Mouse (Mus musculus) G1E (cell line): ENCODE data around the gene Lkaaear1. TPM values are rescaled to one million over a fixed set of nuclear protein-coding genes. Genes with fewer than 3 reads are reported as not detected.

Experiments
- ATAC-seq: 2 replicates; pipeline ENCODE4 v1.8.0; 2016; ENCODE audit warnings: mild to moderate bottlenecking; ENCODE audit not compliant: insufficient number of reproducible peaks, poor library complexity, low FRiP score, severe bottlenecking; ENCODE audit errors: extremely low read depth
- DNase-seq: peaks from one replicate; pipeline ENCODE4 v3.0.0; 2012; ENCODE audit warnings: low spot score
- H3K27me3 ChIP-seq: 2 replicates; pipeline ENCODE4 v1.6.1; 2012; ENCODE audit warnings: mild to moderate bottlenecking, low read length, inconsistent platforms; ENCODE audit not compliant: insufficient read depth
- H3K36me3 ChIP-seq: replicated peaks from 2 replicates; pipeline ENCODE3; 2012; ENCODE audit warnings: mild to moderate bottlenecking, inconsistent platforms
- H3K4me1 ChIP-seq: 2 replicates; pipeline ENCODE4 v1.6.1; 2012; ENCODE audit warnings: low read depth, low read length, inconsistent platforms, mixed read lengths; ENCODE audit not compliant: insufficient read depth
- H3K4me3 ChIP-seq: 2 replicates; pipeline ENCODE4 v1.5.1; 2012; ENCODE audit warnings: low read depth, mild to moderate bottlenecking, inconsistent platforms, low read length, moderate library complexity, mixed read lengths
- H3K9me3 ChIP-seq: replicated peaks from 2 replicates; pipeline ENCODE4 v1.6.1; 2012; ENCODE audit warnings: inconsistent platforms
- CTCF ChIP-seq: IDR thresholded peaks from 2 replicates; pipeline ENCODE4 v1.5.1; 2012; ENCODE audit warnings: low read depth, low read length, inconsistent platforms, mixed read lengths
- GATA1 ChIP-seq: IDR thresholded peaks from 2 replicates; pipeline ENCODE4 v1.6.1; 2012; ENCODE audit warnings: borderline replicate concordance, low read length, inconsistent platforms, mixed read lengths
- GATA2 ChIP-seq: IDR thresholded peaks from 2 replicates; pipeline ENCODE4 v1.6.1; 2012; ENCODE audit warnings: low read depth, low read length, inconsistent platforms, borderline replicate concordance
- POLR2AphosphoS5 ChIP-seq: IDR thresholded peaks from 2 replicates; pipeline ENCODE4 v1.6.1; 2012; ENCODE audit warnings: low read depth, low read length, inconsistent platforms; ENCODE audit not compliant: insufficient replicate concordance
- TAL1 ChIP-seq: conservative IDR thresholded peaks from 2 replicates; pipeline ENCODE4 v1.6.1; 2012; ENCODE audit warnings: low read depth, low read length, inconsistent platforms, mixed read lengths
- polyA plus RNA-seq: library from polyadenylated mRNA; stranded (reverse); fragments of >175 nt; gene quantifications from 2 replicates; pipeline ENCODE4 v1.2.3, GENCODE M21; 2012
- total RNA-seq, 2 experiments: library from RNA; stranded (forward) in 1 of 2; stranded (reverse) in 1 of 2; fragments of 200-1000 nt in 1 of 2; fragments of >200 nt in 1 of 2; fragmentation: Nextera tagmentation in 1 of 2; gene quantifications; 2 replicates each; pipeline ENCODE4 v1.2.3; 2014 to 2017

The Lkaaear1 gene
- total and polyA plus RNA-seq, 3 experiments, result not detected

DNA sequence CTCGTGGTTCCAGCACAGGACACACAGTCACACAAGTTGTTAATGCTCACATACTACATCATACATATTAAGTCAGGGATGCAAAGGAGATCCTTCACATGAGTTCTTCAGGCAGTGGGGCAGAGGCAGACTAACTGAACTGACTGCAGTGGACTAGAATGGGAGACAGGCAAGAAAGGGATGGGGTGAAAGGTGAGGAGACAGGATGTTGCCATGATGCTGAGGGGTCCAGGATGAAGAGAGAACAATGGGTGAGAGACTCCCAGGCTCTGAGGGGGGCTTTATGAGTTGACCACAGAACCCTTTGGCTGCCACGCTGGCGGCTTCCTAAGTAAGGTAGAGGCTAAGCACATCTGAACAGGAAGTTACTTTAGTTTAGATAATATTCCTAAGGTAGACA lies 3.7 kb downstream of the Lkaaear1 start:
- Histone ChIP-seq H3K36me3 (peaks cover 27% of the 10 kb centered on the region), H3K27me3 (peaks cover 38% of the 10 kb centered on the region), H3K4me1 (peaks cover 32% of the 10 kb centered on the region), H3K9me3 (no peaks in the 10 kb centered on the region), H3K4me3 (no peak overlapping the region)
- no peak for DNase-seq
- TF ChIP-seq POLR2AphosphoS5 (no peak), CTCF (no peak), GATA1 (no peak), GATA2 (no peak), TAL1 (no peak)
- ATAC-seq, result no peak

DNA sequence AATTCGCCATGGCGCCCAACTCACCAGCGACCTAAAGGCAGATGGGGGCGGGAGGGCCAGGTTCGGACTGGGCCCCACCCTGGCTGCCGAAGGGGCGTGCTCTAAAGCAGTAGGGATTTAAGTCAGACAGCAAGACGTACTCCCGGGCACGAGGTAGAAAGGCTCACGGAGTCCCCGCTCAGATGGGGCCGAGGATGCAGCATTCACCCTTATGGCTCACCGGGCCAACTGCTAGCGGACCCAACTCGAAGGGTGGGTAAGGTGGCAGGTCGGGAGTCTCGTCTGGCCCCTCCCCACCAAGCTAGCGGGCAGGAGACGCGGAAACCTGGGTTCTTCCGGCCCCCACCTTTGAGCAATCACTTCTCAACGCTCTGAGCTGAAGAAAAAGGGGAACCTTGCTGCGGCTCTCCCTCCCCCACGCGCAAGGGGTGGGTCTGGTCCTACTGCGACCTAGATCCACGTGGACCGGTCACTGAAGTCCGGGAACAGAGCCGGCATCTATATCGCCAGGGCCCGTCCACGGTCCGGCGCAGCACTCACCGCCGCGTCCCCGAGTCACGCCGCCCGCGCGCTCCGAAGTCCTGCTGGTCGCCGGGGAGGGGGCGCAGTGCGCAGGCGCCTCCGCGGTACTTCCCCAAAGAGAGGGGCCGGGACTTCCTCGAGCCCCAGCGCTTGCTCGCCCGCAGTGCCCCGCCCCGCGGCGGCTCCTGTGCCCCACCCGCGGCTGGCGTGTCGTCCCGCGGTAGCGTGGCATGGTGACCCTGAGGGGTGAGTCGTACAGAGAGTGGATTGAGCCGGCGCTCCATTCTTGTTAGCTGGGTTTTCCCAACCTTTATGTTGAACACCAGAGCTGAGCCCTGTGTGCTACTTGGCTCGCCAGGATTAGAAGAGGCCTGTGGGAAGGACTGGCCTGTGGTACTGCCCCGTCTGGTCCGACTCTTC lies 4.6 kb downstream of the Lkaaear1 start, which contains the start of gene Rgs19:
Gene Rgs19, minus strand, starts transcription at position 639 of the 942 bp plus-strand sequence.
- H3K9me3 ChIP-seq, result no peaks in the 10 kb centered on the region
- ATAC-seq (peak; percentile 59), DNase-seq (peak; percentile 90)
- peaks cover 37% of the 10 kb centered on the region for H3K36me3 ChIP-seq
- TF ChIP-seq CTCF (no peak), GATA1 (no peak), GATA2 (no peak), POLR2AphosphoS5 (no peak), TAL1 (no peak)
- peaks cover 38% of the 10 kb centered on the region for H3K27me3 ChIP-seq
- peak within 1 kb of the TSS; percentile 73 for H3K4me3 ChIP-seq
- peaks cover 38% of the 10 kb centered on the region for H3K4me1 ChIP-seq

DNA sequence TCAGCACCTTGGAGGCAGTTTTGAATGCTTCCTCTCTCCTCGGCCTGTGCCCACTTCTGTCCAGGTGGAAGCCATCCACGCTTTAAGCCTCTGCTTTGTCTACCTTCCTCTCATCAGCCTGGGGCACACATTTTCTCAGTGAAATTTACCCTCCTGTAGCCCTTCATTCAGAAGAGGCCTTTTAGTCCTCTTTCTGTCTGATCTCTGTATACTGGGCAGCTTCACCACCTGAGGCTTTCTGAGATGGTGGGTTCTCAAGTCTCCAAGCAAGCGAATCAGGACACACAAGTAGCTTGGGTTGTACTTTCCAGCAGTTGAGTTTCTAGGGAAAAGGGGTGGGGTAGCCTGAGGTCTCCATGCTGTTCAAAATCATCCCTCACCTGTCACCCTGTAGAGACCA lies 5.9 kb downstream of the Lkaaear1 start:
- ATAC-seq, result no peak
- Histone ChIP-seq H3K4me1 (peaks cover 36% of the 10 kb centered on the region), H3K27me3 (peaks cover 38% of the 10 kb centered on the region), H3K4me3 (no peak overlapping the region; the same call in 1 of the 2 replicates), H3K9me3 (no peaks in the 10 kb centered on the region), H3K36me3 (peaks cover 49% of the 10 kb centered on the region)
- DNase-seq, result no peak
- TF ChIP-seq GATA2 (no peak), TAL1 (no peak), CTCF (no peak), GATA1 (no peak), POLR2AphosphoS5 (no peak)

GRCm38 (mm10) chr2:181691571-181691970 lies 6.7 kb downstream of the Lkaaear1 start:
- TF ChIP-seq POLR2AphosphoS5 (no peak), CTCF (no peak), GATA2 (no peak)
- DNase-seq (peak; percentile 51), ATAC-seq (peak; percentile 36; the same call in 1 of the 2 replicates)
- Histone ChIP-seq H3K27me3 (peaks cover 32% of the 10 kb centered on the region), H3K36me3 (peaks cover 56% of the 10 kb centered on the region), H3K4me3 (peak overlapping the region; percentile 28; the same call in 1 of the 2 replicates), H3K4me1 (peaks cover 36% of the 10 kb centered on the region), H3K9me3 (no peaks in the 10 kb centered on the region)

DNA sequence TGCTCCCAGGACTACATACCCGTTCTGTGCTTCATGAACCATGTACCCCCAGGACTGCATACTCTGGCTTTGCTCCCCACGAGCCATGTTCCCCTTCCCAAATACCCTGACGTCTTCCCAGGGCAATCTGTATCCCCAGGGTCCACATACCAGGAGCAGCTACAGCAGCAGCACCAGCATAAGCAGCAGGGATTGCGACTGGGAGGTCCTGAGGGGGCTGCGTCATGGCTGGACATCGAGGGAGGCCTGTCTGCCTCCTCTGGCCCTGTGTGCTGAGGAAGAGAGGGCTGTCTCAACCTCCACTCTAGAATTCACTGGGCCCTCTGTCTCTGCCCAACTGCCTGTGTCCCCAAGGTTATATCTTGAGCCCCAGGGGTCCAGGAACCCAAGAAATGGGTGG lies 7.2 kb downstream of the Lkaaear1 start:
- H3K4me3 ChIP-seq, result no peak overlapping the region; the same call in 1 of the 2 replicates
- no peak for DNase-seq
- H3K4me1 ChIP-seq, result peaks cover 36% of the 10 kb centered on the region

DNA sequence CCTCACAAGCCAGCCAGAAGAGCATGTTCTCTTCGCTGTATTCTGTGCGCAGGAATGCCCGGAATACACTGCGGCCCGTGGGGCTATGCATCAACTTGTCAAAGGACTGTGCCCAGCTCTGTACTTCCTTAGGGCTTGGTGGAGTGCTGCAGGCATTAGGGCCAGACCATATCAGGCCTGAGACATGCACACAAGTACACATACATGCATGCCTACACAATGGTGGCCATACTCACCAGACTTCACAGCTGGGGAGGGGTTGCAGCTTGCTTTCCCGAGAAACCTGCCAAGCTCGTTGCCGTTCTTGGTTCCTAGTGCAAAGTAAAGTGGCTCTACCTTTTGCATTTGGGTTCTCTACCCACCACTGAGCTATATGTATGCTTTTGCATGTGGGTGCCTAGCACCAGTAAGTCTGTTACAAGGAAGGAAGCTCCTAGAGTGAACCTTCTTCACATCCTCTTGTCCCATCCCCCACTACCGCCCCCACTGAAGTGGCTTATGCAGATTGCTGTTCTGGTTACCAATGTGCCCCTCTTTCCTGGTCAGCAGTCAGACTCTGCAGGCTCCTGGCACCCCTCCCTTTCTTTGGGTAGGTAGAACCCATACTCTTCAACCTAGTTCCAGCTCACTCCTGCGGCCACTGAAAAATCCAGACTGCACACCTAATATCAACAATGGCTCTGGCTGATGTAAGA lies 8.6 kb downstream of the Lkaaear1 start:
- no peak for DNase-seq
- H3K36me3 ChIP-seq, result peaks cover 58% of the 10 kb centered on the region
- no peak overlapping the region for H3K4me3 ChIP-seq
- no peak for ATAC-seq
- H3K27me3 ChIP-seq, result peaks cover 31% of the 10 kb centered on the region
- H3K9me3 ChIP-seq, result no peaks in the 10 kb centered on the region
- no peak for TF ChIP-seq CTCF
- no peak for TF ChIP-seq GATA2
- no peak for TF ChIP-seq TAL1
- peaks cover 36% of the 10 kb centered on the region for H3K4me1 ChIP-seq

More for the DNA sequence above, 7.2 kb downstream of the Lkaaear1 start:
- H3K27me3 ChIP-seq, result peaks cover 34% of the 10 kb centered on the region
- no peak for ATAC-seq
- peaks cover 58% of the 10 kb centered on the region for H3K36me3 ChIP-seq
- TF ChIP-seq POLR2AphosphoS5 (no peak), TAL1 (no peak), GATA2 (no peak), GATA1 (no peak), CTCF (no peak)
- no peaks in the 10 kb centered on the region for H3K9me3 ChIP-seq
